Mouse (Mus musculus) frontal cortex, postnatal 14 days (tissue): ENCODE data around the gene Col12a1.

Experiments
- DNase-seq, 2 experiments: peaks; one replicate each; pipeline ENCODE4 v3.0.0; 2022; ENCODE audit warnings: low spot score in 2 of 2

Col12a1 gene

DNA sequence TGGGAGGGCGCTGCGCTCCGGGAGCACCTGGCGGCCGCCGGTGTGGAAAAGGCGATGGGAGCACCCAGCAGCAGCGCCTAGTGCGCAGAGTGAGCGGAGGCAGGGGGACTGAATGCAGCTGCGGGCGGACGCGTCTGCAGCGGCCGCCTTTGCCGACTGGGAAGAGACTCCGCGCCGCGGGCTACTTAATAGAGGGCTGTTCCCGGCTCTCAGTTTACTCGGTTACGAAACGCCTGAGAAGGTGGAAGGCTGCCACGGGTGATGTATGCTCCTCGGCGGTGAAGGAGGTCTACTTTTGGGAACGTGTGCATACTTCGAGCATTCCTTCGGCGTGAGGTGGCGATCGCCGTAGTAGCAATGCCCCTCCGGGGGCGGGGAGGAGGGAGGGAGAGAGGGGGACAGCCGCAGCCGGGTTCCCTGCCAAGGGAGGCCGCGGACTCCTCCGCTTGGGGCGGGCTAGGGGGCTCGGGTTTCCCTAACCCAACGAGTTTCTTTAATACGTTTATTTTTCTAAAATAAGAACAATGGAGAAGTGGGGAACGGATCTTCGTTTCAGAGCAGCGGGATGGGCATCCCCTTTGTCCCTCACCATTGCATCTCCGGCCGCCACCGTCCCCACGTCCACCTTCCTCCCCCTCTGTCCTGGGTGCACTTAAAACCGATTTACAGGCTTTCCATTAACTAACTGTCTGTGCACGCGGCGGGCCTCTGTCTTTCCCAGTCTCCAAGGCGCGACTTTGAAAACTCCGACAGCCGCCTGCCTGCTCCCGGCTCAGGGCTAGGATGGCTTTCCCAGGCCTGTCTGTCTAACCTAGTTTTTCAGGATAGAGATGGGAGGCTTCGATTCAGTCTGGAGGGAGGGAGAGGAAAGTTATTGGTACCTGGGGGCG is at the start of gene Col12a1:
Gene Col12a1, minus strand, starts transcription at position 351 of the 890 bp plus-strand sequence.
- DNase-seq = peak in 1 of 2 experiments; percentile 26

DNA sequence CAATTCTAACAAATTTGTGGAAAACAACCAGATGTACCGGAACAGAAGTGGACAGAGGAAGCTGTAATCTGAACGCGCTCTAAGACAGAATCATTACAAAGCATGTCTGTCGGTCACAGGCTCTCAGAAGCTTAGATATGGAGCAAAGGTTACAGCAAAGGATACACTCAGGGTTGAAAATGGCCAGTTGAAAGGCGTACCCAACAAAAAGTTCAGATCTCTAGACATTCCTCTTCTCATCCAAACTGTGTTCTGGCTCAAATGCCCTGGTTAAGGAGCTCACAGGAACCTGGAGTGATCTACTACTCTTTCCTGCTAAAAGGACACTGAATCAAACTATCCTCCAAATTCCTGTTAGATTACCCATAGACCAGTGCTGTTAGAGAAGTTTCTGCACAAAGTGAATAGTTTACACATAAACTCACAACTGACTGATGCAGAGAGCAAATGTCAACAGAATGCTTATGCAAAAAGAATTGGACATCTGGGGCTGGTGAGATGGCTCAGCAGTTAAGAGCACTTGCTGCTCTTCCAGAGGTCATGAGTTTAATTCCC is 48.4 kb upstream of the Col12a1 start:
- DNase-seq = no peak

DNA sequence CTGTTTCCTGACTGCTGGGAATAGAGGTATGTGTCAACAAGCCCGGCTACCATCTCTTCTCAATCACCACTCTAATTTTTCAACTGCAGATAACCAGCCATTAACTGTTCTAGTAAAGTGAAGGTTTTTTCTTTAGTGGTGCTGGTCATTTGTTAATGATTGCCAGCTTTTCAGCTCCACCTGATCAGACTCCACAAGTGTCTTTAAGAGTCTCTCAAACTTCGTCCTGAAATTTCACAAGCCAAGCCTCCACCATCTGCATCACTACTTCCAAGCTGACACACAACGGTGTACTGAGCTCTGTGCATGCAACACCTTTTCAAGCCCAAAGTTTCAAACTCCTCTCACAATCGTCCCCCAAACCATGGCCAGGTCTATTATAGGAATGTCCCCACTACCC is 46.7 kb upstream of the Col12a1 start:
- no peak for DNase-seq

DNA sequence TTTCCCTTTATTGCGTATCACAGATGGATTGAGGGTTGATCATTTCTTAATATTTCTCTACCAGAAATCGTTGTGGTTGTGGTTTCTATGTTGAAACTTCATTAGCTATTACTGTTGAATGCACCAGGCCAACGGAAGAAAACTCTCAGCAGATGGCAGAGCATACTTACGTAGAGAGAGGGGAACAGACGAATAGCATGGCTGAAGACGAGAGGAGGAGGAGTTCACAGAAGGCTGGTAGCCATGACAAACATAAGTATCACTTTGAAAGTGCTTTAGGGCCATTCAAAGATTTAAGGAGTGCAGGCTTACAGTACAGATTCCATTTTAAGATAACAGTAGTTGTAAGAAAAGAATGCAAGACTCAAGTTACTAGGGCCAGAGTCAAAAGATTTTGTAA is 43.9 kb upstream of the Col12a1 start:
- no peak for DNase-seq

DNA sequence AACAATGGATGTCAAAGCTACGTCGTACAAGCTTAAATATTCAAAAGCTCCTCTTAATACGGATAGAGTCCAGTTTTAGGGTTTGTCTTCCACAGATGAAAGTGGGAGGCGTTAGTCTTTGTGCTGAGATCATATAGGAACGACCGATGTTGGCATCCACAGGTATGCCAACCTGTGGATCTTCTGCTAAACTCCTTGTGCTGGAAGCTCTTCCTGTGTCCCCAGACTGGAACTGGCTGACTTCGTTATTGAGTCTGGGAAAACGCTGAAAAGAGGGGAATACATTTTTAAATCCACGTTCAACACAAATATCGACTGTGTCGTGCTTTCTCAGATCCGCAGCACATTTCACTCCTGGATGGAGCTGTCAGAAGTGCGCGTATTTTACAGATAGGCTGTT is 41.4 kb upstream of the Col12a1 start:
- DNase-seq = peak in 1 of 2 experiments; percentile 13

DNA sequence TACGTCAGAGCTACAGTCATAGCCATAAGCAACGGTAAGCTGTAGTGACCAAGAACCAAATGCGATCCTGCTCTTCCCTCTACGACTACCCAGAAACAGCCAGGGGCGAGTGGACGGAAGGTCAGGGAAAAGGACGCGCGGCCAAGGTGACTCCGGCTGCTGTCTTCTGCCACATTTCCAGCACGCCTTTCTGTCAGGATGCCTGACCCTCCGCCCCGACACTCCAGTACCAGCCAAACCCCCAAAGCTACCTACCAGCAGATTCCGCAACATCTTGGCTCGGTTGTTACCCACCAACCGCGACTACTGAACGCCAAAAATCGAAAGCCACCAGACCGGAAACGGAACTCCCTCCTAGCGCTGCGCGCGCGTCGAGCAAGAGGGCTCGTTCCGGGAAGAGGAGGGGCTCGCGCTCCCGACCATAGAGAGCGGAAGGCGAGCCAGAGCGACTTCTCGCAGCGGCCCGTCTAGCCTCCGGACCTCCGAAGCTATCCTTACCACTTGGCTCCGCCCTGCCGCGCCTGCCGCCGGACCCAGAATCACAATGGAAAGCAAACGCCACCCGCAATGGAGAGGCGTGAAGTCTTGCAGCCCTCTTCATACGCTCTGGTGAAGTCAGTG is 40.9 kb upstream of the Col12a1 start, which contains the start of gene Cox7a2:
Gene Cox7a2, minus strand, starts transcription at position 494 of the 621 bp plus-strand sequence.
- peak; percentile 87 to 89 for DNase-seq

DNA sequence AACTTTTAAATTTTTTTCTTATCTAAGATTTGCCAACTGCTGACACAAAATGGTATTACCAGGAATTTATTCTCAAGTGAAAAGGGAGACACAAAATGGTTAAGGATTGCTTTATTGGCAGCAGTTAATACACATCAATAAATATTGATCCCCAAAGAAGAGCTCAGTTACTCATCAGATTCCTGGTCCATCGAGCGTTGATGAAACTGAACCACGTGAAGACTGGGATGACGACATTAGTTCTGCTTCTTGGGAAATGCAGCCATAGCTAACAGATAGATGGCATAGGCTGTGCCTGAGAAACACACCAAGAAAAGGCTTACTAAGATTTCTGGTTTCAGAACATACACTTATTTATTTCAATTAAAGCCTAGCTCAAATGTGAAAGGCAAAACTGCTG is 36.7 kb upstream of the Col12a1 start:
- DNase-seq = no peak

DNA sequence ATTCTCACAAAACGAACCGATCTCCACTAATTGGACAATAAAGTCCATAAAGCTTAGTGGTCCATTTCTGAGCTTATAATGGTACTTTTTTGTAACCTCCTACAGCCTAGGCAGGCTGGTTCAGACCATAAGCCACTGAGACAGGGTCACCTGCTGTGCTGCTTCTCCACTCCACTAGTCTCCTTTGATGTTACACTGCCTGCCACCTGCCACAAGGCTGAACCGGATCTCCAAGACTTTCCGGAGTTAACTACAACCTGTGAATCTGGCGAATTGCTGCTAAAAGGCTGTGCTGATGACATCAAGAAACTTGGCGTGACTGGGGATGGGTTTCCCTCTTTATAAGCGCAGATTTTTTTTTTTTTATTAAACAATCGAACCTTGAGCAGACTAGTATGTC is 33.2 kb upstream of the Col12a1 start:
- no peak for DNase-seq

DNA sequence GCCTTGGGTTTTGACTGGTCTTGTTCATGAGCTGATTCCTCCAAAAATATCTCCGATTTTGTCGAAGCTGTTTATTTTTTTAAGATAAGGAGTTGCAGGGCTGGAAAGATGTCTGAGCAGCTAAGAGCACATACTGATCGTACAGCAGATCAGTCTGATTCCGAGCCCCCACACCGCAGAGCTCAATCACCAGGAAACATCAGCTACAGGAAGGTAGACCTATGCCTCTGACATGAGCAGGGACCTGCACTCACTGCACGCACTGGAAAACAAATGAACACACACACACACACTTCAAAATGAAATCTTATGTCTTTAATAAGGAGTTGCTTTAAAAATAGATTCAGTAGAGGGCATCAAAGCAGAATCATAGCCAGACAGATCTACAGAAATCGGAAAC is 32.1 kb upstream of the Col12a1 start:
- DNase-seq = no peak

DNA sequence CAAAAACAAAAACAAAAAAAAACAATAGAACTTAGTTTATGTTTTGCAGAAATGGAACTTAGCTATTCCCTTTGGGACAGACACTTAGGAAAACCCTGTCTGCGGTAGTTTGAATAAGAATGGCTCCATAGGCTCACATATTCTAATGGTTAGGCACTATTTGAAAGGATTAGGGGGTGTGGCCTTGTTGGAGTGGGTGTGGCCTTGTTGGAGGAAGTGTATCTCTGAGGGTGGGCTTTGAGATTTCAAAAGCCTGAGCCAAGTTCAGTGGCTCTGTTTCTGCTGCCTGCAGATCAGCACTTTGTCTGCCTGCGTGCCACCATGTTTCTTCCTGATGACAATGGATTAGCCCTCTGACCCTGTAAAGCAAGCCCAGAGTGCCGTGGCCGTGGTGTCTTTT is 26.4 kb upstream of the Col12a1 start:
- no peak for DNase-seq

DNA sequence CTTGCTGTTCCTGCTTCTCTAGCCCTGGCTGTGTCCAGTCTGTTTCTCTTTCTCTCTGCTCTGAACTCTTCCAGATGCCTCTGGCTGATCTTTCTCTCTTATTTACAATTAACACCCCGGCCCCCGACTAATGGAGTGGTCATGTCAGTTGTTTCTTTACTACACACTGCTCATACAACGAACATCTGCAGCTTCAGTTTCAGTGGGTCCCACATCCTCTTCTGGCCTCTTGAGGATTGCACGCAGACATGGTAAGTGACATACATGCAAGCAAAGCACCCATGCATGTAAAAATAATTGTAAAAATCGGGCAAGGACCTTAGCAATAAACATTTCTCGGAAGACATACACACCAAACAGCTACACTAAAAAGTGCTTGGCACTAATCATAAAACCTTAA is 17.0 kb upstream of the Col12a1 start:
- no peak for DNase-seq

DNA sequence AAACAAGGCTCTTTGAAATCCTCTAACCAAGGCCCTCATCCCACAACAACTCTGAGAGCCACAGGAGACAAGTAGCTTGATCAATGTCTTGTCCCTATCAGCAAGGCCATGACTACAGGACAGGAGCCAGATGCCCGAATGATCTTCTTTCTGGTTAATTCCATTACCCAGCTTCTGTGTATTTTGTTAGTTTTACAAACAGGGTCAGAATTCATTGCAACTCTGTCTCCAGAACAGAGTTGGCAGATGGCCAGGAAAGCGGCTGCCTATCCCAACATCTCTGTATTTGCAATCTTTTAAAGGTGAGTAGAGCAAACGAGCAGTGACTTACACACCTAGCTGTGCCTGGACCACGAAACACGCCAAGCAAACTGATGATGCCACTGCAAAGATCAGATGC is 11.7 kb upstream of the Col12a1 start:
- DNase-seq = no peak

DNA sequence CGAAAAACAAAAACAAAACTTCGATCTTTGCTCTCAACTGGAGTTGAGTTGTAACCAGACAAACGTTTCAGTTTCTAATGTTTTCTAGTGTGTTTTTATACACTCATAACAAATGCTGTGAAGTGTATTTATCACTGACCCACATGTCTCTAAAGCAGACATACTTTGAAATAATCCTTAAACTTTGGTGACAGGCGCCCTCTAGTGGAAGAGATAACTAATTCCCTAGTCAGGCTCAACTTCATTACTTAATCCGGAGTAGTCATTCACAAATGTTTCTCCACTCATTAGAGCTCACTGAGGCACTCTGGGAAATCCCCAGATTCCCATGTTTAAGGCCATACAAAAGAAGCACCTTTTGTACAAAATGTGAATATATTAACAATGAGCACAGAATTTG is 4.5 kb upstream of the Col12a1 start:
- no peak for DNase-seq

DNA sequence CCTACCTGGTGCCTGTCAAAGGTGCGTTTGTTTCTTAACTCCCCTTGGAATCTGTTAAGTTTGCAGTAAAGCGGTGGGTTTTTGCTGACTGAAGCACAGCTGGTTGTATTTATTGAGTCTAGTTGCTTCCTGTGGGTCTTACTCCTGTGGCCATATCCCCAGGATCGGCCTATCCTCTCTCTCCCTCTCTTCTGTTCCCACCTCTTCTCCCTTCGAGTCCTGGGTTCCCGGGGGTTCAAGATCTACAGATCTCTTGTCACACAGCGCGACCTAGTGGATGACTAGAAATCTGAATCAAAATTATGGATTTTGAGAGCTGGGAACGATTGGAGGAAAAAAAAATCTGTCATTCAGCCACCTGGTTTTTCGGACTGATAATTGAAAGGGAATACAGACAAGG is 2.4 kb upstream of the Col12a1 start:
- peak in 1 of 2 experiments; percentile 46 for DNase-seq

DNA sequence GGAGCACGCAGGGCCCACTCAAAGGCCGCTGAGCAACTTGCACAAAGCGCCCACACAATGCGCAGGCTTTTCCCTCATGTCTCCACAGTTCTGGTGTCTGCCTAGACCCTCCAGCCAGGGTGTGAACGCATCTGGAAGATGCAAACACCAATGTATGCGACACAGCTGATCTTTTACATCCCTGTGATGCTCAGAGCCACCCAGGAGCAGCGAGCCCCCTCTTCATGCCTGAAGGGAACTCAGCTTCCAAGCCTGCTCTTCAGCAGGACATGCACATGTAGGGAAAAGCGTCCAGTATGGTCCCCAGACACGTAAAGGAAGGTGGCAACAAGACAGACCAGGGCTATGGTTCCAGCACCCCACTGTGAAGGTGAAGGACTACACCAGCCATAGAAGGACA is 1.5 kb upstream of the Col12a1 start:
- no peak for DNase-seq

DNA sequence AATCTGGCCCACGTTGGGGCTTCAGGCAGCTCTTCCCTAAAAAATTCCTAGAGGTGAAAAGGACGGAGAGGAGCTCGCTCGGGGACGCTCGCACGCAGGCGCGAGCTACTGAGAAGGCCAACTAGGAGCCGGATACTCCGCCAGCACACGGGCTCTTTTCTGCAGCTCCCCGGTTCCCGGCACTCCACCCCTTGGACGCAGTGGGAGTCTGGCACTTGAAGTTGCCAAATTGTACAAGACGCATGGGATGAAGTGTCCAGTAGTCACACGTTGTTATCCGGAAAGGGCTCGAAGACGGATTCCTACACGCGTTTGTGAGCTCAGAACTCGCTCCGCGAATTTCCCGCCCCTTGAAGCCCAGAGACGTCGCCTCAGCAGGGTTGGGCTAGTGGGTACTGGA is 820 bp upstream of the Col12a1 start:
- DNase-seq = no peak

DNA sequence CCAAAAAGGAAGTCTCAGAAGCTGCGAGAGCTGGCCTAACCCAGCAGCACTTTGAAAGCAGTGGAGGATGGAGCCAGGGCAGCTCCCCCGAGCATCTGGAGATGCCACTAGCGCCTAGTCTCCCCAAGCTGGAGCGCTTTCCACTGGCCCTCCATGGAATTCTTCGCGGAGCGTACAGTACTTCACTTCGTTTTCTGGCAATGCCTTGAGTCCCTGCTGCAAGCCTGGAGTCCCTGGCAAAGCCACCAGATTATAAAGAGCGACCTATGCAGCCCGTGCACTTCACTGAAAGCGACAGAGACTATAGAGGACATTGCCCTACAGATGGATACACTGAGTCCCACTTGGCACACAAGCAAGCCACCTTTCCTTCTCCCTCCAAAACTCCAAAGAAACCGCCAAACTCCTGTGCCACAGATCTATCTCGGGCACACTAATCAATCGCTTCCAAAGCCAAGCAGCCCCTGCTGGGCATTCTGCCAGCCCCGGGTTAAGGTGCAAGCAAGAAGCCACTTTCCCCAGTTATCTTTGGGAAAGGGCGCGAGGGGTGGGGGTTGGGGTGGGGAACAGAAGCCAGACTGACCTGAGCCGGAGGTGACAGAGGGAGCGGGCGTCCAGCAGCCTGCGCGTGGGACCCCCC is 675 bp downstream of the Col12a1 start:
- peak in 1 of 2 experiments; percentile 11 for DNase-seq

DNA sequence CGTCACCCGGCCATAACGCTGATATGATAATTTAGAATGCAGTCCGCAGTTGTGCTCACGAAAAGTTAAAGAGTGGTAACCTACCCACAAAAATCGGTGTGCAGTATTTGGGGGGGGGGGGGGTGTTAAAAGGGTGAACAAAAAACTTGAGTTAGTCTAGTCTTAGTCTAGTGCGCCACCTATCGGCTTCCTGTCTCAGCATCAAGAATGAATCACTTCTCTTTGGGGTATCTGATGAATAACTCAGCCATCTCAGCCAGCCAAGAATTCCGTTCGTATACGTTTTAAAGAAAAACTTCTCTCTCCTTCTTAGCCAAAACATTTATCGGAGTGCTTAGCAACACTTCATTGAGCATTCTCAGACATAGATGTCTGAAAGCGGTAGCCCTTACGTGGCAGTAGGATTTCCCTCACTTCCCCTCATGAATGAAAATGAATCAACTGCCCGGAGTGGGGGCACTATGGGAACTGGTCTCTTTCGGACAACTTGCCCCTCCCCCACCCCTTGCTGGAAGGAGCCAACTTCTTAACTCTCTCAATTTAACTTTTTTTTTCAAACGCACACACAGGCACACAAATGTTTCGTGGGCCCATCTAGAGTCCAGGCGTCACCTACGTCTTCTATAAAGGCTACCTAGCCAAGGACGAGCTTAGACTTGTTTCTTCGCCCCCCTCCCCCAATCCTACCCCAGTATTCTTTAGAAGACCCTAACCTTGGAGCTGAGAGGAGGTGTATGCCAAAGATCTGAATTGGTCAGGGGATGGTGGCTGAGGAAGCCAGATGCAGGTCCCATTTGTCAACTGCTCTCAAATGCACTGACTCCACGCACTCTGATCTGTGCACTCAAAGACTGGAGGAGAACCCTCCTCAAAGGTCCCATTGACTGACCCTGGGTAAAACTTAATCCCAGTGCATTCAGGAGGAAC is 1.5 kb downstream of the Col12a1 start:
- peak in 1 of 2 experiments; percentile 73 for DNase-seq

DNA sequence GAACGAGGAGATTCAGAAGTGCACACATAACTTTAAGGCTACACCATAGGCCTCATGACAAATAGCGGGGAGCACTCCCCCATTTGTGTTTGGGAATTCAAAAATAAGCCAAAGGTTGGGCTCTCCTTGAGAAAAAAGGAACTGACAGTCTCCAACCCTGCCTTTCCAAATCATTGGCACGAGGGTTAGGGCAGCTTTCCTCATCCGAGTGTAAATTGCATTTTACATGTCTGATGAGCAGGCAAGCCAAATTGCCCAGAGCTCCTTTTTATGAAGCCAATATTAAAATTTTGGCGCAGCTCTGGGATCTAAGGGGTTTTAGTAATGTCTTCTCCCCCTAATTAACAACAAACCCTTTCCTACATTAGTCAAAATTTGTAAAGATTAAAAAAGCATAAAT is 2.1 kb downstream of the Col12a1 start:
- DNase-seq = no peak

DNA sequence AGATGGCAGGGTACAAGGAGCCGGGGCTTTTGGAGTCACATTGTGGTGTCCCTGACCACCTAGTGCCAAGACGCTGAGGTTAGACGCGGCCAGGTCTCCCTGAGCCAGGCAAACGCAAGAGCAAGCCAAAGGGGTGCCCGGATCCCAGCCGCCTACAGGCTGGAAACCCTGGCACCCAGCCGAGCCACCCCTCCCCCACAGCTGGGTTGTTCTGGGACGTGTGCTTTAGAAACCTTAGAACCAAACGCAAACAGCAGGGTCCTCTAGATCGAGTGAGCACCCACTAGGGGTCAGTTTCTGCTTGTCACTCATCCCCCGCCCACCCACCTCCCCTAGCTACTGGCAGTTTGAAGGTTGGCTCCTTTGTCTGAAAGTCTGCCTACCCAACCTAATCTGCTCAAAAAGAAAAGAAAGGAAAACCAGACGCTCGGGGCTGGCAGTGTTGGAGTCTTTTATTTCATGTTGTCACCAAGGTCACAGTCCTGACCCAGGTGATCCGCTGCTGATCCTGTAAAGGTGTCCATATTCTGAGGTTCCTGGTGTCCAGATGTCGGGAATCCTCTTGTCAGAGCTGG is 4.1 kb downstream of the Col12a1 start:
- DNase-seq = peak in 1 of 2 experiments; percentile 34
